Mouse (Mus musculus) brain, adult 2 months (tissue): ENCODE results near the gene Pank3.
"Not testable (repeated sequence)": the region's sequence is repeated elsewhere in the genome, so short reads cannot be mapped to it uniquely, and the experiment has no call there.

Source experiments
- DNase-seq: peaks from one replicate; pipeline ENCODE4 v3.0.0; 2011; ENCODE audit warnings: low read depth, low spot score

Gene Pank3

DNA sequence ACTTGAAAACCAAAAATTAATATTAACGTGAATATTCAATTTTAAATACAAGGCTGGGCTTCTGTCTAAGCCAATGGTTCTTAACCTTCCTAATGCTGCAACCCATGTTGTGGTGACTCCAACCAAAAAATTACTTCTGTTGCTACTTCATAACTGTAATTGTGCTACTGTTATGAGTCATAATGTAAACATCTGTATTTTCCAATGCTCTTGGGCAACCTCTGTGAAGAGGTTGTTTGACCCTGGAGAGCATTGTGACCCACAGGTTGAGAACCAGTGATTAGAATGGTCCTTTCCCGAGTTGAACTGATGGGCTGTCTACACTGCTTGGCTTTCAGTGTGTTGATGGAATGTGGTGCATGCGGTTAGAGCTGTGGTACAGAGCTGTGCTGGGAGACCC, 7.2 kb downstream of the Pank3 start:
- no peak for DNase-seq

DNA sequence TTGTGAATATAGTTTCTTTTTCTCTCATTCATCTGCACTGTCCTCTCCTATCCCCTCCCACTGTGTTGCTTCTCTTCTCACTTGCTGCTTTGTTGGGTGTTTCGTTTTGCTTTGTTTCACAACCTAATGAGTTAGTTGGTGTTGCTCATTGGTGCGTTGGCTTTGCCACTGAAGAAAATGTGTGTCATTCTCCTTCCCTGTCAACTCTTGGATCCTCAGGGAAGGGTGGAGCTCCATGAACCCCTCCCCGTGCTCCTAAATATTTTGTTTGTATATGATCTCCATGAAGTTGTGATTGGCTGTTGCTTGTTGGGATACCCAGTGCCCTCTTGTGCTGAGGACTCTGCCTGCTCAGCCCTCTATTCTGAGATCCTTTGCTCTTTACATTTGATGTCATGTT, 11.1 kb downstream of the Pank3 start:
- DNase-seq = no peak

DNA sequence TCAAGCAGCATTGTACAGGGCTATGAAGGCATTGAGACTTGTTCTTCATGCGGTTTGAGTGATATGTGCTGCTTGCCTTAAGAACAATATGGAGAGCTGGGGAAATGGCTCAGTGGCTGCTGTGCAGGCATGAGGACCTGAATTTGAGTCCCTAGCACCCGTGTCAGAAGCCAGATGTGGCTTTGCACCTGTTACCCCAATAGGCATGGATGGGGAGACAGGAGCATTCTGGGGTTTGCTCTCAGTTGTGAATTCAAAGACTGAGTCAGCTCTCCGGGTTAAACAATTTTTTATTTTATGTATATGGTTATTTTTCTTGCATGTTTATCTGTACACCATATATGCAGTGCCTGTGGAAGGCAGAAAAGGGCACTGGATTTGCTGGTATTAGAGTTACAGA, 13.2 kb downstream of the Pank3 start:
- DNase-seq = no peak

DNA sequence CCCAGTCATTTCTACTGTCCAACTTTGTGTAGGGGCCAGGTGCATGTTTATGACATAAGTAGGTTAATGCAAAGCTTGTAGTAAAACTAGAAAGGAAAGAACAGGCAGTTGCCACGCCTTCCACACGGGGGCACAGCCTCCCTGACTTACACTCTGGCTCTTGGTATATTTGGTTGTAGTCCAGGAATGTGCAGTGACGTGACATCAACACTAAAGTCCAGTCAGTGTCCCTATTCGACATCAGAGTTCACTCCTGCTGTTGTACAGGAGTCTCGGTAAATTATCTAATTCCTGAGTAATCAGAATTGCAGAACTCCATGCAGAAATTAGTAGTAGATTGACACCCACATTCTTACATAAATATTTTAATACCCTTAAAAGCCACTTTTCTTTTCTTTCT, 13.8 kb downstream of the Pank3 start:
- DNase-seq = no peak

DNA sequence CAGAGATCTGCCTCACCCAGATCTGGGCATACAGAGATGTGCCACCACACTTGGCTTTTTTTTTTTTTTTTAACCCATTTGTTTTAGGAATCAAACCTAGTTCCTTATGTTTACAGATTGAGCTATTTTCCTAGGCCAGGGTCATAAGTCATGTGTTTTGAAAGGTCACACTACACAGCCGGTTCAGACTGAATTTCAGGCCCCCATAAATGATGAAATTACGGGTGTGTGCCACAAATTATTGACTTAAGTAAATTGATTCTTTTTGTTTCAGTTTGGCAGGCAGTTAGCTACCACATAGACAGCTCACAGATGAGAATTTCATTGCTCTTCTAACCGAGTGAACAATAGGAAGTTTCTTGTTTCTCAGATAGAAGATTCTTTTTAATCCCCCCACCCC, 14.7 kb downstream of the Pank3 start:
- DNase-seq = no peak

DNA sequence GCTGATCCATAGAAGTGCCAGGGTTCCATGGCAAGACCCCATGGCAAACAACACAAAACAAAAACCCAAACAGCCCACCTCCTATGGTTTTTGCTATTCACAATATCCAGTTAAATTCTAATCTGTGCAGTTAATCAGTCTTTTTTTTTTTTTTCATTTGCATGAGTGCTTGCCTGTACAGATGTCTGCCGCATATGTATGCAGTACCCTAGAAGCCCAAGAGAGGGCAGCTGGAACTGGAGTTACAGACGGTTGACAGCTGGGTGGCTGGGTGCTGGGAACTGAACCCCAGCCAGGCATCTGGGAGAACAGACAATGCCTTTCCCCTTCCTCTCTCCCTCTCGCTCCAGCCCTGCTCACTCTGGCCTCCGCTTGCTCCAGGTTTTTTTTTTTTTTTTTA, 15.3 kb downstream of the Pank3 start:
- no peak for DNase-seq

DNA sequence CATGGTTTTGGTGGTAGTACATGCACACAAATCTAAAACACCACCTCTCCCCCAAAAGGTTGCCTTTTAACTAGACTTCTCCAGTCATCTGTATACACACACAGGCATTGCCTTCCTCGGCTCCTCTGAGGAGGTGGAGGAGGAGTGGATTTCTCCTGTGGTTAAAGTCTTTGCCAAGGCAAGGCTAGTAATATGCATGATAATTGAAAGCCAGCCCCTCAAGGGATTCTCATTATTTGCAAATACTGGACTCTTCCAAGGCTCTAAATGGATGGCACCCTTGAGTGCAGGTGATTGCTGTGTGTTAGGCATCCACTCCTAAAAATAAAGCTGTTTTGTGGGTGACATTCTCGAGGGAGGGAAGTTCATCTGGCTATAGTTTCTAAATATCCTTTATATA, 19.2 kb downstream of the Pank3 start:
- DNase-seq = no peak

DNA sequence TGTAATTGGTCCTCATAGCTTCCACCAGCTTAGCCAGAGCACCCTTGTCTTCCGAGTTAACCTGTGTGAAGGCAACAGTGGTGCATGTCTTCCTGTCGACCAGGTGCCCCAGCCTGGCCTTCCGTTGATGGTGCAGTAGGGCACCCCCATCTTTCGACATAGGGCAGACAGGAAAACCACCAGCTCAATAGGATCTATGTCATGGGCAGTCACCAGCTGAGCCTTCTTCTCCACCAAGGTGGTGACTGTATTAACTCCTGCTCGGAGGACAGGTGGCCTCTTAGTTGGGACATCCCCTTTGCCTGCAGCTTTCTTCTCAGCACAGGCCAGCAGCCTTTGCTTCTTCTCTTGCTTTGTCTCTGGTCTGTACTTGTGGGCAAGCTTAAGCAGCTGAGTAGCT, 23.5 kb downstream of the Pank3 start:
- DNase-seq = not testable (repeated sequence)

DNA sequence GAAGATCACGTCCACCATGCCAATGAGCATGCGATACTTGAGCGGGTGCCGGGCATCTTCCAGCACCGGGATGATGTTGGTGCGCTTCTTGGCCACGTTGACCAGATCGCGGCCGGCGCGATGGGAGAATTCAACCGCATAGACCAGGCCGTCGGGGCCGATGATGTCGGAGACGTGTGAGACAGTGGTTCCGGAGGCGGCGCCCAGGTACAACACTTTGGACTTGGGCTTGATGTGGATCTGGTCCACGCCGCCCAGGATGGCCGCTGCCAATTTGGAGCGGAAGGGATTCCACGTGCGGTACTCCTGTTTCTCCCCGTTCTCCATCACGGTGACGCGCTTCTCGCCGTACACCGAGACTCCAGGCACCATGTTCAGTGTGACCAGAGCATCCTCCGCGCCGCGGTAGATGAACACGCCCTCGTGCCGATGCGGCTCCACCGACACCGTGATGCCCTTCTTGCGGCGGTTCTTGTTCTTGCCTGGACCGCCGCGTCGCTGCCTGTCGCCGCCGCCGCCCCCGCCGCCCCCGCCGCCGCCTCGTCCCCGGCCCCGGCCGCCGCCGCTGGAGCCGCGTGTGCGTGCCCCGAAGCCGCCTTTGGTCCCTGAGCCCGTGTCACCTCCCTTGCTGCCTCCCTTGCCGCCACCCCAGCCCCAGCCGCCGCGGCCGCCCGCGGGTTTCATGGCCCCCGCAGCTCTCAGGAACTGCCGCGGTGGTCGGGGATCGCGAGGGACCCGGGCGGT, 28.6 kb downstream of the Pank3 start:
- DNase-seq = peak; percentile 66

DNA sequence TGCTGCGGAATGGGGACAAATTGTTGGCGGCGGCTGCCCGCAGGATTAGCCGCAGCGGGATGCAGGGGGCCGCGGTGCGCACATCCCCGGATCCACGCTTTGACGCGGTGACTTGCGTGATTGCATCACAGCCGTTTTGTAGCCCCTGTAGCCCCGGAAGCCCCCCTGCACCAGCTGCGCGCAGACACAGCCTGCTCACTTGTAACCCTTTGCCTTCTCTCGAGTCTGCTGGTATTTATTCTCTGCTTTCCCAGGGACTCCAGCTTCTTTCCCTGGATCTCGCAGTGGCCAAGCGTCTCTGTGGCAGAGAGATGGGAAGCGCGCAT, 29.2 kb downstream of the Pank3 start:
- DNase-seq = peak; percentile 94

DNA sequence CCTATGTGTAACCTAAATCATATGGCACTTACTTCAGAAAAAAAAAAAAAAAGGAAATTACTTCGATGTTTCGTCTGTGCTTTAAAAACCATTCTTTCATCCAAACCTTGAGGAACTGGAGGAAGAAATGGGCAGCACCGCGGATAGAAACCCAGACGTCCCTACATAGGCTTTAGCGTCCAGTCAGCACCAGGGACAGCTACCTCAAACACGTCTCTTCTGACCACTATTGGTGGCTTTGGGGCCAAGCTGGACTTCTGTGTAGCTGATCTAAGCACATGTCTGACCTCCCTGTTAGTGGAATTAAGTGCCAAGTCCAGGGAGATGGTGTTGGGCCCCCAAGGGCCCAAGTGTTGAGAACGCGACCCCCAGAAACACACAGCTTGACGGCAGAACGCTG, 29.6 kb downstream of the Pank3 start, which contains the start of gene Fbll1:
Fbll1 (minus strand) TSS at position 11 of the 400 bp plus-strand sequence.
- peak; percentile 47 for DNase-seq

DNA sequence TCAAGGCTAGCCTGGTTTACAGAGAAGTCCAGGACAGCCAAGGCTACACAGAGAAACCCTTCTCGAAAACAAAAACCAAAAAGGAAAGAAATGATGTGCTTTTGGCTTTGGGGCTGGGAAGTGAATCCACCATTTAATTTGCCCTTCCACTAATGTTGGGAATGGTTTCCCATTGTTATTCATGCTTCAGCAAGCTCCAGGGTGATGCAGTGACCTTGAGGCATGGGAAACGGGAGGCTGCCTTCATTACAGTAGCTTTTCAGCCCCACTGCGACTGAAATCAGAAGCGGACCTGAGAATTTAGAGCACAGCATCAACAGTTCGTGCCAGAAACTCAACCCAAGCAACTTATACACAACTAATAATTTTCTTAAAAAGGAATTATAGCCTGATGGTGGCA, 32.0 kb downstream of the Pank3 start:
- DNase-seq = no peak

DNA sequence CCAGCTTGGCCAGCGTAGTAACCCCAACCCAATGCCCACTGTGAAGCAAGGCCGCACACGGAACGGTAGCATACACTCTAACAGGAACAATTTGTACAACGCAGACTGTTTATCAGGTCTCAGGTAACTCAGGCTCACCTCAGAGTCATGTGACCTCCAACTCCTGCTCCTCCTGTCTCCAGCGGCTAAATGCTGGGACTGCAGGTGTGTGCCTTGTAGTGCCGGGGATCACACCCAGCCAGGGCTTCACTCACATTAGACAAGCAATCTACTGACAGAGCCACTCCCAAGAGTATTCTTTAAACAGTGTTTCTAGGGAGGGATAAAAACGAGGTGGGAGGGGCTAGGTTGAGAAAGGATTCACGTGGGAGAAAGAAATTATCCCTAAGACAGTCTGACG, 42.2 kb downstream of the Pank3 start:
- no peak for DNase-seq

DNA sequence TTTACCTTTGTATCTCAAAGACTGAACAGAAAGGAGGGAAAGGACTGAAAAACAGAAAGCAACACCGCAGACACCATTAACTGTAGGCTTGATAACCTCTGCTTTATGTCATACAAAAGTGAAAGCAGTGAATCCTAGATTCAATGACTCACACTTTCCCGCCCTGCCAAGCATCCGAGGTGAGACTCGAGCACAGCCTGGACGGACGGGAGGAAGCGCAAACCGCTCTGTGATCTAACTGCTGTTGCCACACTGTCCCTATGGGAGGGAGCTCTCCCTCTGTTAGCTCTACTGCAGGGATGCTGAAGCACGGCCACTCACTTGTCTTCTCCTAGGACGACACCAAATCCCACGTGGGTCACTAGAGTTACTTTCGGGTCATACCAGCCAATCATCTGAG, 47.0 kb downstream of the Pank3 start:
- DNase-seq = no peak

DNA sequence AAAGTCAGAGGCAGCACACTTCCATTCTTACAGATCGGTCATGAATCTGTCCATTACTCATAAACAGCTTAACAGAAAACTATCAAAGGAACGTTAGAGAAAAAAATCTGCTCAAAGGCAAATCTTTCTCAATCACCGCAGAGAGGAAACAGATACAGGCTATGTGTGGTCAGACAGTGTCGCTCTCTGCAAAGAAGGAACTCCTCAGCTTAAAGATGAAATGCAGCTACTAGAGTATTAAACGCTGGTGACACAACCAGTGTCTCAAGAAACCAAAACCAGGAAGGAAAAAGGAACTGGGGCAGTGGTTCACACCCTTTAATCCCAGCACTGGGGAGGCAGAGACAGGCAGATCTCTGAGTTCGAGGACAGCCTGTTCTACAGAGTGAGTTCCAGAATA, 58.4 kb downstream of the Pank3 start:
- DNase-seq = no peak

DNA sequence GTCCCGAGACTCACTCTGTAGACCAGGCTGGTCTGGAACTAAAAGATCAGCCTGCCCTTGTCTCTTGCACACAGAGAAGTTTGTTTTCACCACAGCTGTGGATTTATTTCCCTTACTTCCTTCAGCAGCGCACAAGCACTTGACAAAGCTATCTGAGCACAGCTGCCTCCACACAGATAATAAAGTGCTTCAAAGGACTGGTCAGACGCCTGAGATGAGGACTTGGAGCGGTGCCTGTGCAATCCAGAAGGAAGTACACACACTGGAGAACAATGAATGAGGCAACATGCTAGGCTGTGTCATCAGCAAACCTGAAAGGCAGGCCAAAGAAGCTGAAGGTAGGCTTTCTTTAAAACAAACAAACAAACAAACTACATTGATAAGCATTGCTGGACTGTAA, 62.9 kb downstream of the Pank3 start:
- DNase-seq = peak; percentile 20

DNA sequence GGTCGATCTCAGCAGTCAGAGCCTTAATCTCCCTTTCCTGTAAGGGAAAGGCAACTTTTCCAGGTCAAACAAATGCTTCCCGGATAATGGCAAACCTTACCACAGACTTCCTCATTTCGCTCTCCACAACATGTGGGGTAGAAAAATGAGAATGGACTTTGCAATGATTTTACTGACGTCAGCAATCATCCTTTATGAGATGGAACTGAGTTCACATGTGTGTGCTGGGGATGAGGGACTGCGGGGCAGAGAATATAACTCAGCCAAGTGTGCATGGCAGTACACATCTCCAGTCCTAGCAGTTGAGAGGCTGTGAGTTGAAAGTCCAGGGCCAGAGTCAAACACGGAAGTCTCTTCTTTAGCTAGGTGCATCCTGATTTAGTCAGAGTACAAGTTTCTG, 64.0 kb downstream of the Pank3 start:
- DNase-seq = no peak

DNA sequence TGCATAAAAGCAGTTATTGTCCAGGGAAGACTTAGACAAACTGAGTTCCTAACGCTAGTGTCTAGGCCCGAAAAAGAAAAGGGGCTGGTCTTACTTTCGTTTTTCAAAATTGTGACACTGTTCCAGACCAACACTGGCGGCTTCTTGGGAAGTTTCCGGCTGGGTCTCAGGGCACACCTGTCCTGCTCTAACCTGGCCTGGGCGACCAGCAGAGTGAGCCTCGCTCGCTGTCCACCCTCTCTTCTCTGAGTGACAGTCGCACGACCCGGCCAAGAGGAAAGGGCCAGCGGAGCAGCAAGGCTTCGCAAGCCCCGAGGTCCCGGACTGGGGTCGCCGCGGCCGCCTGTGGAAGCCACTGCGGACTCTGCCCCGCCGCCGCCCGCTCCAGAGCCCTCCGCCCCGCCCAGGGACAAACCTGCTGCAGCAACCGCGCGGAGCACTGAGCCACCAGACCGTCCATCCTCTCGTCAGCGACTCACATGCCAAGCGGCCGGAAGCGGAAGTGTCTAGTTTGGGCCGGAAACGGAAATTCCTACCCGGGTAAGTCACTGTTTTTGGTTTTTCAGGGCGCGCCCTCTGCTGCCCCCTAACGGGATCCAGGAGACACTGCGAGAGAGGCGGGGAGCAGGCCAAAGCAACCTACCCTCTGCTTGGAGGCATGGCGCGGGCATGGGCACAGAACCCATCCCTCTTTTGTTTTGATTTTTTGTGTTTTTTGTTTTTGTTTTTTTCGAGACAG, 64.9 kb downstream of the Pank3 start, which contains the start of gene Rars:
Rars (minus strand) TSS at position 485 of the 739 bp plus-strand sequence.
- peak; percentile 97 for DNase-seq

DNA sequence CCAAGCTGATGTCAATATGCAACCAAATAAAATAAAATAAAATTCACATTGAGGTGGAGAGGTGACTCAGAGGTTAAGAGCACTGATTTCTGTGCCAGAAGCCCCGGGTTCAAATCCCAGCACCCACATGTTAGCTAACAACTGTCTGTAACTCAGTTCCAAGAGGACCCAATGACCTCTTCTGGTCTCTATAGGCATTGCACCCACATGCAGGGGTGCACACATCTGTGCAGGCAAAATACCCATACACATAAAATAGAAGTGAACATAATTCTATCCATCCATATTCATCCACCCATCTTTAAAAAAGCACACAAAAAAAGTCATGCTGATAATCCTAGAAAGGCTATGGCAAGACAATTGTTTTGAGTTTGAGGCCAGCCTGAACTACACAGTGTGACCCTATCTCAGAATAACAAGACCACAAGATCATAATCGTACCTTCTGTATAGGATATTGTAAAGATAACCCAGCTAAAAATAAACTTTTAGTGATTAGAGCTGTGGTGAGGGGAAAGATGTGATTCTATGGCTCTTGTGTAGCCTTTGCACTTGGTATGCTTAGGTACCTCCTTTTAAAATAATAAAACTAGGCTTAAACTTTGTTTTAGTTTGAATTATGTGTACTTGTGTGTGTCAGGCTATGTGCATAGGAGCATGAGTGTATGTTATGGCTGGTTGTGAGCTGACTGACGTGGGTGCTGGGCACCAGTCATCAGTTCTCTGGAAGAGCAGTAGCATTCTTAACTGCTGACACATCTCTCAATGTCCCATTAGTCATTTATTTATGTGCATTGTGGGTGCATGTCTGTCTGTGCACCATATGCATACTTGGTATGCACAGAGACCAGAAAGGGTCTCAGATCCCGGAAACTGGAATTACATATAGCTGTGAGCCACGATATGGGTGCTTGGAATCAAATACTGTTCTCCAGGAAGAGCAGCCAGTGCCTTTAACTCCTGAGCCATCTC, 68.2 kb downstream of the Pank3 start:
- DNase-seq = no peak

DNA sequence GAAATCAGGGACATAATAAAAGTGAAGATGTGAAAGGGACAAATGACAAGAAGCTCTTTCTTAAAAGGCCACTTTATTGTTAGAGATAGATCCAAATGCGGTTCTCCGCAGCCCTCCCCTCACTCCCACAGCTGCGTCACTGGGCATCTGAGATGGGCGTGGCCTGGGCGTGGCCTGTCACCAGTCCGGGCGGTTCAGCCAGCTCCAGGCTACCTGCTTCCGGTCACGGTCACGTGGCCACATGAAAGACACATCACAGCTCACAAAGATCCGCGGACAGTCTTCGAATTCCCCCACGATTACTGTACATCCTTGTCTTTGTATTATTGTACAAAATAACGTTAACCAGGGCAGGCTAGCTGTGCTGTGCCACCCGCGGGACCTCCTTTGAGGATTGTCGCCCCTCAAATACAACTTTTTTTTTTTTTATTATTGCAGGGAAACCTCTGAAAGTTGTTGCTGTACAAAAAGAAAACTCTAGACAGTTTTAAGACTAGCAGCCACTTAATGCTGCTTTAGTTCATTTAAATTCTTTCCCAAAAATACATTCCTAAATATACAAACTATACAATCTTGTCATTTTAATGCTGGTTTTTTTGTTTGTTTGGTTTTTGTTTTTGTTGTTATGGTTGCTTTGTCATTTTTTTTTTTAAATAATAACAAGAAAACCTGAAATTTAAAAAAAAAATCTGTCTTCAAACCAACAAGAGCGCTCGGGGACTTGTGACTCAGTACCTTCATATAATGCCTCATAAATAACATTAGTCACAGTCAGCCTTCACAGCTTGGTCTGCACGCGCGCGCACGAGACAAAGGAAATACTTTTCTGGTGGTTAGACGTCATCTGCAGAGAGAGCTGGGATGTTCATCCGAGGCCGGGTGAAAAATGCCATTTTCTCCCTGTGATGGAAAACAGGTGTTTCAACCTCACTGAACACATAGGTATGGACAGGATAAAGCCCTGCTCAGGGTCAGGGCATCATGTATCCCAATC, 69.4 kb downstream of the Pank3 start:
- peak; percentile 91 for DNase-seq

DNA sequence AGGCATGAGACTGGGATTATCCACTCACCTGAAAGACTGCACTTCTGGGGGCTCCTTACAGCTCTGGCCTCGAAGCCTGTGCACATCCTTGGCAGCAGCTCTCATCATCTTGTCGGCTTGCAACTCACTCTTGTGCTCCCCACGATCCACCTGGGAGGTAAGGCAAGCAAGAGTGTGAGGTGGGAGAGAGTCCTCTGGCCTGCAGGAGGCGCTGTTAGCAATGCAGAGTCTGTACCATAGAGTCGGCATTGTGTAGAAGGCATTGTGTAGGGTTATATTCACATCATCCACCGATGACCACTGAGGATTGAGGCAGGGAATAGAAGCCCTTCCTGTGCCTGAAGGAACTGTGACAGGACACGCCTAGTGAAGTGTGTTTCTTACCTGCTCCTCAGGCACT, 71.0 kb downstream of the Pank3 start:
- no peak for DNase-seq
